Comparison of ENCODE assay signal across 8 mouse cellular contexts in genomic region chr10:127513501-127514091, GRCm38 (mm10). TPM values are rescaled to one million over a fixed set of nuclear protein-coding genes. Genes with fewer than 3 reads are reported as not detected.
DNase-seq lines count a peak whose midpoint lies in the region; ATAC-seq and TF ChIP-seq lines count a peak whose summit lies in the region.

No protein-coding gene starts in this region.

- peak overlapping the region; percentile 75 for H3K4me2 ChIP-seq in hindbrain, embryonic 12.5 days (replicated peaks)
- peak overlapping the region; percentile 82 for H3K4me2 ChIP-seq in midbrain, embryonic 13.5 days (replicated peaks)

- TF ChIP-seq CTCF in G1E (IDR thresholded peaks at IDR 0.05; ENCODE audit: low read depth, low read length): no peak

- WGBS in hindbrain, embryonic 12.5 days: under 1% methylated on average over 16 of the region's 16 CpGs
- under 1% methylated on average over 16 of the region's 16 CpGs for WGBS in midbrain, embryonic 13.5 days

- peak; percentile 29 for ATAC-seq in G1E (ENCODE audit: extremely low read depth, insufficient number of reproducible peaks, low FRiP score, poor library complexity, severe bottlenecking)
- ATAC-seq in hindbrain, embryonic 12.5 days (ENCODE audit: low FRiP score): no peak; the same call in 1 of the 2 replicates
- peak; percentile 17; the same call in 1 of the 2 replicates for ATAC-seq in midbrain, embryonic 13.5 days

- H3K36me3 ChIP-seq in G1E (replicated peaks): peaks cover 36% of the 10 kb centered on the region
- peaks cover 10% of the 10 kb centered on the region; the same call in 1 of the 2 replicates for H3K36me3 ChIP-seq in hindbrain, embryonic 12.5 days
- H3K36me3 ChIP-seq in midbrain, embryonic 13.5 days: peaks cover 12% of the 10 kb centered on the region

- peak overlapping the region; percentile 77 for H3K4me3 ChIP-seq in G1E (ENCODE audit: low read depth, low read length)
- H3K4me3 ChIP-seq in hindbrain, embryonic 12.5 days: peak overlapping the region; percentile 10
- H3K4me3 ChIP-seq in midbrain, embryonic 13.5 days (replicated peaks): peak overlapping the region; percentile 45

- peak overlapping the region; percentile 98 for H3K27ac ChIP-seq in hindbrain, embryonic 12.5 days
- peak overlapping the region; percentile 97 for H3K27ac ChIP-seq in midbrain, embryonic 13.5 days

- intact Hi-C loops in left cerebral cortex, postnatal 10 days (cut with DNase I): loop anchor here (1.0 kb wide), 1 partner anchor 23 kb away; no protein-coding TSS in a partner anchor

- H3K9me3 ChIP-seq in G1E (replicated peaks): no peaks in the 10 kb centered on the region
- no peaks in the 10 kb centered on the region for H3K9me3 ChIP-seq in hindbrain, embryonic 12.5 days (replicated peaks)
- H3K9me3 ChIP-seq in midbrain, embryonic 13.5 days: no peaks in the 10 kb centered on the region

- peaks cover 33% of the 10 kb centered on the region for H3K27me3 ChIP-seq in G1E (ENCODE audit: insufficient read depth, low read length)
- peaks cover 74% of the 10 kb centered on the region for H3K27me3 ChIP-seq in hindbrain, embryonic 12.5 days
- peaks cover 44% of the 10 kb centered on the region for H3K27me3 ChIP-seq in midbrain, embryonic 13.5 days

- peaks cover 98% of the 10 kb centered on the region for H3K4me1 ChIP-seq in G1E (ENCODE audit: insufficient read depth, low read depth, low read length)
- peaks cover 88% of the 10 kb centered on the region for H3K4me1 ChIP-seq in hindbrain, embryonic 12.5 days
- peaks cover 88% of the 10 kb centered on the region for H3K4me1 ChIP-seq in midbrain, embryonic 13.5 days (replicated peaks)

- peak; percentile 67 for DNase-seq in embryo, embryonic 10.5 days (ENCODE audit: low spot score)
- DNase-seq in embryo, embryonic 10 days (ENCODE audit: low spot score): no peak
- DNase-seq in G1E (ENCODE audit: low spot score): peak; percentile 79
- no peak for DNase-seq in yolk sac, embryonic 10.5 days (ENCODE audit: low spot score)
- no peak for DNase-seq in left cerebral cortex, postnatal 10 days (ENCODE audit: extremely low spot score in 1 of 2, low spot score in 2 of 2)
- DNase-seq in cerebellum, adult 9-10 months: no peak

- H3K9ac ChIP-seq in hindbrain, embryonic 12.5 days: peak overlapping the region; percentile 29
- H3K9ac ChIP-seq in midbrain, embryonic 13.5 days (replicated peaks): peak overlapping the region; percentile 43; the same call in 1 of the 2 replicates

RNA-seq across cellular contexts. Expression of gene Ndufa4l2, which starts 1.2 kb away (rescaled TPM):
- total RNA-seq in G1E (2014; fragmentation: Nextera tagmentation) (976 and 1,076 TPM in 2 replicates), G1E (2017) (238 and 262 TPM in 2 replicates)
- 1,245 and 1,719 TPM in 2 replicates for polyA plus RNA-seq in G1E (2012)
- polyA plus RNA-seq in hindbrain, embryonic 12.5 days (2016; fragmentation: Nextera tagmentation; extraction: Ambion mirVana): 7.7 and 8.4 TPM in 2 replicates
- 11.5 and 13.8 TPM in 2 replicates for polyA plus RNA-seq in midbrain, embryonic 13.5 days (2015; fragmentation: Nextera tagmentation; extraction: Ambion mirVana)
- total RNA-seq in left cerebral cortex, postnatal 10 days (2021): 1 to 10 TPM; 6.0 to 7.0 TPM

RNA-seq across cellular contexts. Expression of gene Shmt2, which starts 8.6 kb away (rescaled TPM):
- 338 and 343 TPM in 2 replicates for total RNA-seq in G1E (2014; fragmentation: Nextera tagmentation)
- 238 and 271 TPM in 2 replicates for total RNA-seq in G1E (2017)
- 622 and 702 TPM in 2 replicates for polyA plus RNA-seq in G1E (2012)
- 67.1 and 67.5 TPM in 2 replicates for polyA plus RNA-seq in hindbrain, embryonic 12.5 days (2016; fragmentation: Nextera tagmentation; extraction: Ambion mirVana)
- 54.3 and 56.2 TPM in 2 replicates for polyA plus RNA-seq in midbrain, embryonic 13.5 days (2015; fragmentation: Nextera tagmentation; extraction: Ambion mirVana)
- 10 to 100 TPM; 28.3 to 32.8 TPM for total RNA-seq in left cerebral cortex, postnatal 10 days (2021)

RNA-seq across cellular contexts. Expression of gene Stac3, which starts 12.1 kb away (rescaled TPM):
- total RNA-seq in G1E (2014; fragmentation: Nextera tagmentation): 1.2 TPM in 1 of 2 replicates, not detected in the other
- 0.60 and 0.93 TPM in 2 replicates for total RNA-seq in G1E (2017)
- polyA plus RNA-seq in G1E (2012): 0.07 and 0.17 TPM in 2 replicates
- 2.2 and 4.8 TPM in 2 replicates for polyA plus RNA-seq in hindbrain, embryonic 12.5 days (2016; fragmentation: Nextera tagmentation; extraction: Ambion mirVana)
- polyA plus RNA-seq in midbrain, embryonic 13.5 days (2015; fragmentation: Nextera tagmentation; extraction: Ambion mirVana): 1.6 and 2.3 TPM in 2 replicates
- 1 to 10 TPM; 4.1 to 7.5 TPM for total RNA-seq in left cerebral cortex, postnatal 10 days (2021)

RNA-seq across cellular contexts. Expression of gene Nxph4, which starts 20.8 kb away (rescaled TPM):
- total RNA-seq in G1E (2014; fragmentation: Nextera tagmentation): not detected in 2 replicates
- 0.06 and 0.11 TPM in 2 replicates for total RNA-seq in G1E (2017)
- 0.22 and 0.40 TPM in 2 replicates for polyA plus RNA-seq in G1E (2012)
- polyA plus RNA-seq in hindbrain, embryonic 12.5 days (2016; fragmentation: Nextera tagmentation; extraction: Ambion mirVana): 101 and 109 TPM in 2 replicates
- 78.8 and 83.9 TPM in 2 replicates for polyA plus RNA-seq in midbrain, embryonic 13.5 days (2015; fragmentation: Nextera tagmentation; extraction: Ambion mirVana)
- total RNA-seq in left cerebral cortex, postnatal 10 days (2021): 1 to 10 TPM; 5.8 to 8.5 TPM

Comparison
In these comparisons a context has a peak if more than half of its experiments do, and no peak if none do; other contexts are left out.
1. DNase-seq: peak in embryo, embryonic 10.5 days (single experiment) and G1E (single experiment); none in embryo, embryonic 10 days (single experiment), yolk sac, embryonic 10.5 days (single experiment), left cerebral cortex, postnatal 10 days (0 of 2) and cerebellum, adult 9-10 months (single experiment).
2. H3K4me3 ChIP-seq: peak in every context shown above with its lines; median percentile 77 in G1E; 45 in midbrain, embryonic 13.5 days; 10 in hindbrain, embryonic 12.5 days.
3. RNA of gene Ndufa4l2, which starts 1.2 kb away (polyA plus RNA-seq): 1,245 to 1,719 TPM in G1E; 11.5 to 13.8 TPM in midbrain, embryonic 13.5 days and 7.7 to 8.4 TPM in hindbrain, embryonic 12.5 days; every median in the first group is over 10 times any median in the second.